Mouse (Mus musculus) embryonic fibroblast, embryonic 13.5 days (primary cell): ENCODE data around the gene Fkbp5. TPM values are rescaled to one million over a fixed set of nuclear protein-coding genes. Genes with fewer than 3 reads are reported as not detected.

Experiments used
- H3K27ac ChIP-seq: 2 replicates; pipeline ENCODE4 v1.5.1; 2012; ENCODE audit warnings: low read length, control low read depth, inconsistent platforms; ENCODE audit not compliant: insufficient read depth
- H3K4me1 ChIP-seq: 2 replicates; pipeline ENCODE4 v1.6.1; 2011; ENCODE audit warnings: low read length; ENCODE audit not compliant: control insufficient read depth, insufficient read depth
- H3K4me3 ChIP-seq: 2 replicates; pipeline ENCODE4 v1.5.1; 2011; ENCODE audit warnings: mild to moderate bottlenecking, control low read depth, low read length; ENCODE audit not compliant: insufficient read depth
- CTCF ChIP-seq: IDR thresholded peaks from 2 replicates; pipeline ENCODE4 v1.5.1; 2011; ENCODE audit warnings: mild to moderate bottlenecking, control low read depth, low read length, moderate library complexity, borderline replicate concordance; ENCODE audit not compliant: insufficient read depth
- POLR2A ChIP-seq: IDR thresholded peaks from 2 replicates; pipeline ENCODE4 v1.6.1; 2011; ENCODE audit warnings: low read depth, mild to moderate bottlenecking, control low read depth, low read length, moderate library complexity
- polyA plus RNA-seq: library from polyadenylated mRNA; stranded (reverse); fragments of >200 nt; gene quantifications from 2 replicates; pipeline ENCODE4 v1.2.4, GENCODE M21; 2011; ENCODE audit warnings: low read depth; ENCODE audit not compliant: missing spikeins, insufficient read length

The Fkbp5 gene
- polyA plus RNA-seq, 1 experiment: 31.3 TPM

GRCm38 (mm10) chr17:28391568-28392432 lies 125.5 kb downstream of the Fkbp5 start:
- Histone ChIP-seq H3K4me1 (peaks cover 3% of the 10 kb centered on the region), H3K27ac (no peak overlapping the region), H3K4me3 (no peak overlapping the region)
- TF ChIP-seq POLR2A (no peak), CTCF (no peak)

DNA sequence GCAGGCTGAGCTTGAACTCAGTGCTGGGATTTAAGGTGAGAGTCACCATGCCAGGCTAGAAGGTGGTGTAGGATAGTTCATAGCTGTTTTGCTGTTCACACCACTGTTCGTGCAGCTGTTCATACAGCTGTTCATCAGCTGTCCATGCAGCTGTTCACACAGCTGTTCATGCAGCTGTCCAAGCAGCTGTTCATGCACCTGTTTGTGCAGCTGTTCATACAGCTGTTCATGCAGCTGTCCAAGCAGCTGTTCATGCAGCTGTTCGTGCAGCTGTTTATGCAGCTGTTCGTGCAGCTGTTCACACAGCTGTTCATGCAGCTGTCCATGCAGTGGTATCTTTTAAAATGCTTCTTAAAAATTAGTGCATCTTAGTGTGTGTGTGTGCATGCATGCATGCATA lies 128.8 kb downstream of the Fkbp5 start:
- Histone ChIP-seq H3K4me1 (peaks cover 3% of the 10 kb centered on the region), H3K27ac (no peak overlapping the region), H3K4me3 (no peak overlapping the region)
- TF ChIP-seq POLR2A (no peak), CTCF (no peak)

GRCm38 (mm10) chr17:28386150-28386905 lies 131.0 kb downstream of the Fkbp5 start:
- H3K27ac ChIP-seq: no peak overlapping the region

GRCm38 (mm10) chr17:28384298-28384697 lies 133.0 kb downstream of the Fkbp5 start:
- H3K4me1 ChIP-seq: no peaks in the 10 kb centered on the region; the same call in 1 of the 2 replicates
- TF ChIP-seq POLR2A (no peak), CTCF (no peak)
- no peak overlapping the region for H3K27ac ChIP-seq
- no peak overlapping the region for H3K4me3 ChIP-seq

More at GRCm38 (mm10) chr17:28386150-28386905, 131.0 kb downstream of the Fkbp5 start:
- TF ChIP-seq POLR2A: no peak
- peak; percentile 89 for TF ChIP-seq CTCF
- Histone ChIP-seq H3K4me3 (no peak overlapping the region), H3K4me1 (no peaks in the 10 kb centered on the region; the same call in 1 of the 2 replicates)

DNA sequence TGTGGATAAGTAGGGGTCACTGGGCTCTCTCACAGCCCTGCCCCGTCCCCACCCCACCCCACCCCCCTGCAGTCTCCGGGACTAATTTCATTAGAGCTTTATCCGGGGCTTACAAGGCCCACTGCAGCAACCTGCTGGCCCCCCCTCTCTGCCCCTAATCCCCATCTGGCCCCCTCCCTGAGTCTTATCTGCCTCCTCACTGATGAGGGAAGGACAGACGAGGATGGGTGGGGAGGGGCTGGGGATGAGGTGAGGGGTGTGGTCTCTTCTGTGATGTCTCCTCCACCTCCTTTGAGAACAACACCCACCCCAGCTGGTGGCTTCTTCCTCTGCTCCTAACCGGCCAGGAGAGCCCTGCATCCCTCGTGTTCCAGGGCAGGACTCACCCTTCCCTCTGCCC lies 137.1 kb downstream of the Fkbp5 start:
- no peak for TF ChIP-seq POLR2A
- TF ChIP-seq CTCF: no peak
- Histone ChIP-seq H3K4me1 (no peaks in the 10 kb centered on the region), H3K4me3 (no peak overlapping the region), H3K27ac (no peak overlapping the region)

DNA sequence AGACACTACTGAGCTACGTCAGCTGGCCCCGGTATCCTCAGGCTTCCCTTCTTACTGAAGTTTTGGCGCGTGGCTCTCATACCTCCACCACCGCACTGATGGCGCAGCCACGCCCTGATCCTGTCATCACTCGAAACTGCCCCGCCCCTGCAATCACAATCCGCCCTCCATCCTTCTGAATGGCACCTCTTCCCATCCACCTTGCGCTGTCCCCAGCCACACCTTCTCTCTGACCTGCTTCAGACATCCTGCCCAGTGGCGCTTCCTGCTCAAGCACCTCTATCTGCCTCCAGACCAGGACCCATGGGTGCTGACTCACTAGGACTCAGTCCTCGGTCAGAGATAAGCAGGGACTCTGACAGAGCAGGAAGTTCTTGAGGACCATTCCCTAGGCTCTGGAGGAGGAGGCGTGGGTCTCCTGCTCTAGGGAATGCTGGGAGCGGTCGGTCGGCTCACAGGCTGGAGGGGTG lies 141.7 kb downstream of the Fkbp5 start:
- Histone ChIP-seq H3K4me1 (0 out of 2 replicates have a peak, but pooled peaks cover 2% of the 10 kb centered on the region), H3K27ac (no peak overlapping the region), H3K4me3 (no peak overlapping the region)
- TF ChIP-seq POLR2A: no peak
- TF ChIP-seq CTCF: no peak

DNA sequence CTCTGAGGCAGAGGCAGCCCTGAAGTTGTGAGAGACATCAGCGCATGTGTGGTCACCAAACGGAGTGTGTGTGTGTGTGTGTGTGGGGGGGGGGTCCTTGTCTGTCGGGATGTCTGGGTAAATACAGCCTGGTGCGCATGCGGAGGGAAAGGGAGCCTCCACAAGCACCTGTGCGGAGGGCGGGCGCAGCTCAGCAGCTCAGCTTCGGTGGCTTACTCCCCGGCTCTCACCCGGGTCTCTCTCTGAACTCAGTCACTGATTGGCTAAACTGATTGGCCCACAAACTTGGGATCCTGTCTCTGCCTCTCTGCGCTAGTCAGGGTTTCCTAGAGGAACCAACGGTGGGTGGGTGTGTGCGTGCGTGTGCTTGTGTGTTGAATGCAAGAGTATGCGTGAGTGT lies 142.8 kb downstream of the Fkbp5 start:
- Histone ChIP-seq H3K4me3 (no peak overlapping the region), H3K4me1 (0 out of 2 replicates have a peak, but pooled peaks cover 2% of the 10 kb centered on the region), H3K27ac (no peak overlapping the region)
- TF ChIP-seq CTCF (no peak), POLR2A (no peak)

GRCm38 (mm10) chr17:28373821-28374220 lies 143.5 kb downstream of the Fkbp5 start:
- Histone ChIP-seq H3K4me3 (no peak overlapping the region), H3K4me1 (0 out of 2 replicates have a peak, but pooled peaks cover 2% of the 10 kb centered on the region), H3K27ac (no peak overlapping the region)
- peak; percentile 92 for TF ChIP-seq CTCF
- no peak for TF ChIP-seq POLR2A

DNA sequence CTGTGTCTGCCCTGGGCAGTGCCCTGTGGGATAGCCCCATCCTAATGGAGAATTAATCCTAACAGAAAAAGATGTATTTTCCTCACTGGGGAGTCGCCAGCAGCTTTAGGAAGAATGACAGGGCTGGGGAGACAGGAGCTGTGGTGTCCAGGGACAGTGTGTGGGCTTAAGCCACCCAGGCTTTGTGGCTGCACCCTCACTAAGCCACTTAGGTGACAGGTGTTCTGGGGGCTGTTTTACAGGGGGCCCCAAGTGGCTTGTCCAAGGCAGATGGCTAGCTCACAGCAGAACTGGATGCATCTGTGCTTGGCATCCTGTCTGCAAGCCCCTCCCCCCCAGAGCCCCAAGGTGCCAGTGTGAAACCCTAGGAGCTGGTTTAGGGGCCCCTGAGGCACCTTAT lies 145.4 kb downstream of the Fkbp5 start:
- TF ChIP-seq POLR2A (no peak), CTCF (no peak)
- Histone ChIP-seq H3K27ac (no peak overlapping the region), H3K4me1 (0 out of 2 replicates have a peak, but pooled peaks cover 2% of the 10 kb centered on the region), H3K4me3 (no peak overlapping the region)

DNA sequence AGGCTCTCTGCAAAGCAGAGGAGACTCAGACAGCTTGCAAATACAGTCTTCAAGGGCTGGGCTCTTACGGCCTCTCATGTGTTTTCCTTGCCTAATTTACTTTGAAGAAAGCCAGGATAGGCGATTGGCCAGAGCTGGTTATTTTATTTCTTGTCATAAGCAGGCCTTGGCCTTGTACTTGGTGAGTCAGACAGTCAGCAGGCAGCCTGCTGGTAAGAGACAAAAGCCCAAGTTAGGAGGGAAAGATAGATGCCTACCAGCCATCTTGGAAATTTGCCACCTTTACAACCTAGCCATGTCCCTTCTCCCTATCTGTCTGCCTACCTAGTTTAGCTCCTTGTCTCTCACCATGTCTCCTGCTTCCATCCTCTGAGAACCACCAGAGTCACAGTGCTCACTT lies 146.0 kb downstream of the Fkbp5 start:
- TF ChIP-seq POLR2A (no peak), CTCF (no peak)
- no peak overlapping the region for H3K4me3 ChIP-seq
- H3K27ac ChIP-seq: 0 out of 2 replicates have a peak overlapping the region, but pooled peaks have one; percentile 22
- H3K4me1 ChIP-seq: 0 out of 2 replicates have a peak, but pooled peaks cover 2% of the 10 kb centered on the region
